Mouse (Mus musculus) large intestine, adult 2 months (tissue): Measurements from ENCODE around the gene Sgf29. TPM values are rescaled to one million over a fixed set of nuclear protein-coding genes. Genes with fewer than 3 reads are reported as not detected.

ENCODE experiments used
- DNase-seq: peaks from one replicate; pipeline ENCODE4 v3.0.0-alpha.2; 2012; ENCODE audit warnings: low read depth, low spot score
- WGBS: fragments of 180-500 bp; shearing (Covaris S2); methylation state at CpG from one replicate; pipeline ENCODE4 v1.1.7; 2018; 5-methylcytosine and 5-hydroxymethylcytosine counted together
- polyA plus RNA-seq: library from polyadenylated mRNA; depleted of rRNA; stranded (reverse); fragments of >200 nt; gene quantifications from 2 replicates; pipeline ENCODE4 v1.2.3, GENCODE M21; 2012; rRNA removed

The Sgf29 gene
- polyA plus RNA-seq, 1 experiment: 30.2 TPM

DNA sequence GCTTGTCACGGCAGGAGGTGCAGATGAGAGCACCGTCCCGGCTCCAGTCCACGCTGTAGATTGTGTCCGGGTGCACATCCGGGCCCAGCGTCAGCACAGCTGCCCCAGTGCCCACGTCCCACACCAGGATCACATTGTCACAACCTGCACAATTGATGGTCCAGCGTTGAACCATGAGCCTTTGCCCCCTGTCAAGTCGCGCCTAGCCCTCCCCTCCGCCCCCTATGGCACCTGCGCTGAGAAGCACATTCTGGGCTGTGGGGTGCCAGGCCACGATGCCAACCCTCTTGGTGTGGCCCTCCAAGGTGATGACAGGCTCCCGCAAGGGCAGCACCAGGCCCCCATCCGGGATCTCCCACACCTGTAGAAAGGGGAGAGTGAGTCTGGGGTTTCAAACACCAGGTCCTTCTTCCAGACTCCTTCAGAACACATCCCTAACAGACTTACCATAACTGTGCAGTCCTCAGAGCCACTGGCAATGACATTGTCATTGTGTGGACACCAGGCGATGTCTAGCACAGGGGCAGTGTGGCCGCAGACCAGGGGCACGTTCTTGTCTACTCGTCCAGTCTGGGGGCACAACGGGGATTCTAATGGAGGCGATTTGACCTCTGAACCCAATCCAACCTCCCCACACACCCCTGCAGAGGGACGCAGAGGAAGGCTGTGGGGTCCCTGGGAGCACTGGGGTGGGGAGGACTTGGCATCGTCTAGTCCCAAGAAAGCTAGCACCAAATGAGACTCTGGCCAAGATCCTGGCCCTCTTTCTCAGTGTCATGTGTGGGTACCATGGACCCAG, 52.6 kb downstream of the Sgf29 start:
- DNase-seq: no peak
- WGBS: 59% methylated on average over 24 of the region's 24 CpGs

DNA sequence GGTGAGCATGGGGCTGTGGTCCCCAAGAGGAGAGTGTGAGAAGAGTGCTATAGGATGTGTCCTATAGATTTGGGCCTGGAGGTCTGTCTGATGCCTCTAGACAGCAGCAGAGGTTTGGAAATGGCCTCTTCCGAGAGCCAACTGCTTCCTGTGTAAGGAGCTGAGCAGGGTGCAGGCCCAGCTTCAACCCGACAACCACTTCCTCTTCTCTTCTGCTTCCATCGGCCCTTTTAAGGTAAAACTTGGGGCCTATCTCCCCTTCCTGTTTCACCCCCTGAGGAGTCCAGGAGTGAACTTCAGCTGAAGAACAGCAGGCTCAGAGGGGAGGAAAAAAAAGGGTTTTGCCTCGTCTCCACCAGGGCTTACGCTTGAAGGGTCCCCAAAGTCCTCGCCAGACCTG, 53.2 kb downstream of the Sgf29 start:
- 74% methylated on average over 6 of the region's 6 CpGs for WGBS
- no peak for DNase-seq

DNA sequence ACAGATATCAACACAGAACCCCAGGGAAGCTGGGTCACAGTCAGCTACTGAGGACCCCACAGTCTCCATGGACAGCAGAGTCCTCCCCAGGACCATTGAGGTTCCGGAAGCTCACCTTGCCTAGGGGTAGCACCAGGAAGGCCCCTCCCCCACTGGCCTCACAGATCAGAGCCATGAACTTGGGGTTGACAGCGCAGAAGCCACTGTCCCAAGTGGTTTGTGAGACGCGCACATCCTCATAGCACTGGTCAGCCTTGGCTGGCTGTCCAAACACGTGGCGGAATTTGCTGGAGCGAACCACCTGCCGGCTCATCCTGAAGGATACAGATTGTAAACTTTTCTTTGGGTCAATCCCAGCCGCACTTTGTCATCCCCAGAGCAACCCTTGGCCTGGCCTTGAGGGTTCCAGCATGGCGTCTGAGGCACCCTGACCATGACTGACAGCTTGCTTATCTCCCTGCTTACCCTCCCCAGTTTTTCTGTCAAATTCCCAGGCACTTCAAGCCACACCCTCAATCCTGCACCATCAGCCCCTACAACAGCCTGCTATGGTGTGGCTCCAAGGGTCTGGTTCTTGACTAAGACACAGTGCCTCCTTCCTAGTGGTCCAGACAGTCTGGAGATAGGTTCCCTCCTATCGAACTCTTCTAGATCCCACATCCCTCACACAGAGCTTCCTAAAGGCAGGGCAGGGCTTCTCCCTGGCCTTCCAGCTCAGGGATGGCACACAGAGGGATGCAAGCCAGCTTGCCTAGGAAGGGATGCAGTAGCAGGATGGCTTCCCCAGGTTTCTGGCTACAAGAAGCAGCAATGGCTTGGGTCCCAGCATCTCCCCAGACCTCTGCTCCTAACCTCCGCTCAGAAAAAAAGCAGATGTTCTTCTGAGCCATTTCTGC, 54.0 kb downstream of the Sgf29 start:
- no peak for DNase-seq
- WGBS: 68% methylated on average over 12 of the region's 12 CpGs

DNA sequence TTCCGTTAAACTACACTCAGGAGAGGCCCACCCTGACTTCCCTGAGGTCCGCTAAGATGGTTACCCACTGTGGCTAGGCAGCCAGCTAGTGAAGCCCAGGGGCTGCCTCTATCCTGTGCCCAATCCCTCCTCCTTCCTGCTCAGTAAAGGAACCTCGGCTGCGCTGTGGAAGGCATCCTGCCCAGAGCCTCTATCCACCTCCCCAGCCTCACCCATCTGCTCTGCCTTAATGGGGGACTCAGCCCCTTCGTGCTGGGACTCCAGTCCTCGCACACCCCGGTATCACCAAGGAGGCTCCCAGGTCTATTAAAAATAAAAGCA, 54.6 kb downstream of the Sgf29 start:
- WGBS: 24% methylated on average over 7 of the region's 7 CpGs
- DNase-seq: no peak

DNA sequence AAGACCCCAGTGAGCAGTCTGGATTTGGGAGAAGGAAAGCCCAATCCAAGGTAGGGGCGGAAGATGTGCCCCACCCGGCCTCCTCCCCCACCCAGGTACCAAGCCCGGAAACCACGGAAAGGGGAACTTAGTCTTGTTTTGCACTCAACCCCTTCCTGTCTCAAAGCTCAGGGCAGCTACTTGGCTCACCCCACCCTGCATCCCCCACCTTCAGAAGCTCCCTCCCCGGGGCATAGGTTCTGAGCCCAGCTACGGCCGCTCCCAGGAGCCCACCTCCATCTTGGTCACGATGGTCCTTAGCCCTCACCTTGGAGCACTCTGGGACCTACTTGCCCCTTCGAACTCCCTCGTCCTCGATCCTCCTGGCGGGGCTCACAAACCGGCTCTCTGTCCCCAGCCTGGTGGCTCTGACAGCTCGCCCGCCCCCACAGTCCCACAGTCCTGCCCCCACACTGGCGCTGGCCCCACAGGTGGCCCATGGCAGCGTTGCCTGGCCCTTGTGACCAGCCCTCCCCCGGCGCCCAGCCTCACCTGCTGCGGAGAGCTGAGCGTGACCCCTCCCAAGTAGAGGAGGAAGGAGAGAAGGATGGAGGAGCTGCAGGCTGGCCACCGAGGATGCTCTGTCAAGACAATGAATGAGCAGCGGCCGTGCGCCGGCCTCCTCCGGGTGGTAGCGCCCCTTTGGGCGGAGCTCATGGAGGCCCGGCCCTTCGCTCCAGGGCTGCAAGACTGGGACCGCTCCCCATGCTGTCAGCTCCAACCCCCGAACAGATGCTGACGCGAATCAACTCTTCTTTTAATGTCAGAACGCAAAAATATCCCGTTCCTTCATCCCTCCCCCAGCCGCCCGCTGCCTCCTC, 55.2 kb downstream of the Sgf29 start:
- WGBS: 3% methylated on average over 39 of the region's 39 CpGs
- no peak for DNase-seq

DNA sequence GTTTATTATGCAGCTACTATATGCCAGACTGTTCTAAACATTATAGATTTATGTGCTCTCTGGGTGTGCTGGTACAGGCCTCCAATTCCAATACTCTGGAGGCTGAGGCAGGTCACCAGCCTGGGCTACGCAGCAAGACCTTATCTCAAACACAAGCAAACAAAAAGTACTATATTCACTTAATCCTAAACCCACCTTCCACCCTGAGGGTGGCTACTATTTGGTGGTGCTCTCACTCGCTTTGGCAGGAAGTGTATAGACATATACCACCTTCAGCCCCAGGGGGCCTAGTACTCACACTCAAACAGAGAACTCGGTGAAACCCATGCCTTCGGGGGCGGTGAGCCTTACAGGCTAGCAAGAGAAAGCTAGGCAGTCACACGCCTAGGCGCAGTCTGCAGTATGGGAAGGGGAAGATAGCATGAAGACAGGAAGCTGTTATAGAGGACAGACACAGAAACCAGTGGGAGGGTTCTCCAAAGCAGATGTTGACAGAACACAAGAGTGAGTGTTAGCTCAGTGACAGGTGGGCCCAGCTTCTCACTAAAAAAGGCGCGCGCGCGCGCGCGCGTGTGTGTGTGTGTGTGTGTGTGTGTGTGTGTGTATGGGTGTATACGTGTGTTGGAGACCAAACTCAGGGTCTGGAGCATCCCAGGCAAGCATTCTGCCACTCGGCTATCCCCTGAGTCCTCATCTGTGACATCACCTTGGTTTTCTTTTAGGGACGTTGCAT, 58.5 kb downstream of the Sgf29 start, which contains the start of gene Coro1a:
Gene Coro1a, minus strand, starts transcription at position 346 of the 733 bp plus-strand sequence.
- 86% methylated on average over 19 of the region's 19 CpGs for WGBS
- no peak for DNase-seq

DNA sequence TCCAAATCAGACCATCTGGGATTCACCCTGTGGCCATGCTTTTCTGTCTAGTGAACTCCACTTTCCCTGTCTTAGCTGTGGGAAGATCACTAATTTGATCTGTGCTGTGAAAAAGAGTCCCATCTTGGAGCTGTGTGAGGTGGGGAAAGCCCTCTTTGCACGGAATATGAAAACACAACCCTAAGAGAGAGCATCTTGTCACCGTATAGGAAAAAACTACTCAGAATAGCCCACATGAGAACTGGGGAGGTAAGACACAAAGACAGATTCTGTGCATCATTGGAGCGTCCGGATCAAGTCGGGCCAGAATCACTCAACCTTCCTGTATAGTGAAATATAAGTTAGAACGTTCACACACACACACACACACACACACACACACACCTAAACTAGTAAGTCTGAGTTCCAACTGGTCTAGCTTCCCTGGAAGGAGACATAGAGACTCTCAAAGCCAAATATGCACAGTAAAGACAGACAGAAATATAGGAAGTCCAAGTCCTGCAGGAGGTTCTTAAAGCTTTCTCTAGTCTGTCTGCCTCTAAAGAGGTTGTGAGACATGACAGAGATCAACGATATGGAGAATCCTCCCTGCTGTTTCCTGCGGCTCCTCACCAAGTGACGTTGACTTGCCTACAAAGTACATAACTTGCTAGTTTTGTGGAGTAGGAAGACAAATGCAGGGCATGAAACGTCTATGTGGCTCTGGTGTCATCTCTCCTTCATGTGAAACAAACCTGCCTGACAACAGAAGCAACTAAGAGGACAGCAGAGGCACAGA, 59.3 kb downstream of the Sgf29 start:
- 82% methylated on average over 10 of the region's 10 CpGs for WGBS
- DNase-seq: no peak

DNA sequence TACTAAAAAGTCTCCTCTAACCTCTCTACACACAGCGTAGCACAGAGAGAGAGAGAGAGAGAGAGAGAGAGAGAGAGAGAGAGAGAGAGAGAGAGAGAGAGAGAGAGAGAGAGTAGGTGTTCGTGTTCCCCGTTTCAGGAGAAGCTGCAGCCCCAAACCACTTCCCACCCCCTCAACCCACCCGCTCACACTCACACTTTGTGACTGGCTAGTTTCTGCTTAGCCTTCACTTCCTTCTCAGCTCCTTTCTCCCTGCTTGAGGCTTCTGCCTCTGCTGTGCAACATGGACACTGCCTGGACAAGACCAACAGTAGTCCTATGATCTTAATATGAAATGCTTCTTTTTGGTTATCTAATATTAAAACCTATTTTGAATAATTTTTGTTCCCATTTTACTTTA, 61.2 kb downstream of the Sgf29 start:
- no peak for DNase-seq
- WGBS: 80% methylated on average over 4 of the region's 4 CpGs

DNA sequence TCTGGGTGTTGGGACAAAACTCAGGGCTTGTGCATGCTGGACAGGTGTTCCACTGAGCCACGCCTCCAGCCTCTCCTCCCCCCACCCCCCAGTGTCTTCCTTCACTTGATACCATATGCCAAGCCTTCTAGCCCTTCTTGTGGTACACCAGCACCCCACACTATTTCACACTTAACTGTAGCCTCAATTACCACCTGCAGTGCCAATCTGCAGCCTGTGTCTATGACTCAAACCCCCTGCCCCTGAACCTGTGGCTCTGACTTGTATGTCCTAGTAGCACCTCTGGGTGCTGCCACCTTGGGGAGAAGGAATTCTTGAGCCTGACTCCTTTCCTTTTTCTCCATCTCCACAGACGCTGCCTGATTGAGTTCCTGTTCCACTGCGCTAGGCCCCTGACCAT, 62.8 kb downstream of the Sgf29 start:
- WGBS: 86% methylated on average over 3 of the region's 3 CpGs

DNA sequence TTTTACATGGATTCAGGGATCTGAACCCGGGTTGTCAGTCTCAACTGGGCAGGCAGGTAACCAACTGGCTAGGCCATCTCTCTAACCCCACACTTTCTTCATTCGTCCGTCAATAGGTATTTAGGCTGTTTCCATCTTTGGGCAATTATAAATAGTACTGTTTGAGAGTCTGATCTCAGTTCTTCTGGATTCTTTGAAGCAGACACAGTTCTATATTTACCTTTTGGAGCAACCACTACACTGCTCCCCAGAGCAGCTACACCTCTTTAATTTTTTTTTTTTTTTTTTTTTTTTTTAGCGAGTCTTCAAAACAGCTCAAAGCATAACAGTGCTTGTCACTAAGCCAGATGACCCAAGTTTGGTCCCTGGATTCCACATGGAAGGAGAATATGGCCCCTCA, 66.6 kb downstream of the Sgf29 start:
- DNase-seq: no peak
- whole genome bisulfite sequencing: 81% methylated on average over 4 of the region's 4 CpGs

More for the DNA sequence above, 62.8 kb downstream of the Sgf29 start:
- no peak for DNase-seq

DNA sequence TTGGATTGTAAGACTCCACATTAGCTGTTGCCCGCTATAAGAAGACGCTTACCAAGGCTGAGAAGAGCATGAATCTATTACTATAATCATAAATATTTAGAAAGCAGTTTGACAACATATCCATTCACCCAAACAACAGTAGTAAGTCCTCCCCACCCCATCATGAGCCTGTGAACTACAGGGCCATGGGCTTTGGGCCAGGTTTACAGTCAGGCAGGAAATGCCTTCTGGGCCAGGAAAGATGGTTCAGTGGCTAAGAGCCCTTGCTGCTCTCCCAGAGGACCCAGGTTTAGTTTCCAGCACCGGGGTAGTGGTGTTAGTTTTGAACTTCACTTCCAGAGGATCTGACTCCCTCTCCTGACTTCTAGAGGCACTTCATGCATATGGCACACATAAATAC, 68.5 kb downstream of the Sgf29 start:
- DNase-seq: no peak
- WGBS: 70% methylated on average over 3 of the region's 3 CpGs

DNA sequence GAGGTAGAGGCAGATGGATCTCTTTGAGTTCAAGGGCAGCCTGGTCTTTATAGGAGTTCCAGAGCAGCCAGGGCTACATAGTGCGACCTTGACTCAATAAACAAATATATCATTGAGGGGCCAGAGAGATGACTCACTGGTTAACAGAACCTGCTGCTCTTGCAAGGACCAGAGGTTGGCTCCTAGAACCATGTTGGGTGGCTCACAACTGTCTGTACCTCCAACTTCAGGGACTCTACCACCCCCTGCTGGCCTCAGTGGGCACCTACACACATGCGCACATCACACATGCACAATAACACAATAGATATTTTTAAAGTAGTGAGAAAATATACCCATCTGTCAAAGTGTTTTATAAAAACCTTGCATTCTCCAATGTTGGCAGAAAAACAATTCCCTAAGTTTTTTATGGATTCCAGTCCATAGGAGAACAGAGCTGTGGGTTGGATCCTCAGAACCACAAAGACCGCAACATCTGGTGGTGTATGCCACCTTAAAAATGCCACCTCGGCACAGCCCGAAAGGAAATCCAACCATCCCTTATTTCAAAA, 69.8 kb downstream of the Sgf29 start:
- 90% methylated on average over 5 of the region's 5 CpGs for WGBS

DNA sequence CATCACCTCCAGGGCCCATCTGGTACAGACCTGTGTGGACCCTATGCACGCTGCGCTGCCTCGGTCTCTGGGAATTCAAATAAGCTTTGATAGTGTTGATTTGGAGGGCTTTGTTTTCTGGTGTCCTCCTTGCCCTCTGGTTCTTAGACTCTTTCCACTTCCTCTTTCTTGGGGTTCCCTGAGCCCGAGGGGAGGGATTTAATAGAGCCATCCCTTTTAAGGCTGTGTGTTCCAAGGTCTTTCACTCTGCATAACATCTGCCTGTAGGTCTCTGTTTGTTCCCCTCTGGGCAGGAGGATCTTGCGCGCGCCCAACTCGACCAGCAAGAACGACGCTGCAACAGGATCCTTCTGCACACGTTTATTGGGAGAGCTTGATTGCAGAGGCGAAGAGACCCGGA, 72.5 kb downstream of the Sgf29 start:
- WGBS: 86% methylated on average over 13 of the region's 13 CpGs
- no peak for DNase-seq

More for the DNA sequence above, 69.8 kb downstream of the Sgf29 start:
- DNase-seq: no peak

Other genes with a start within 250 kb of the Sgf29 start
- gene Cd19, start 234.4 kb upstream of the Sgf29 start, polyA plus RNA-seq: 14.5 and 18.3 TPM in 2 replicates
- 16.5 and 17.4 TPM in 2 replicates for gene Rabep2, start 220.6 kb upstream of the Sgf29 start, polyA plus RNA-seq
- gene Atp2a1, start 186.2 kb upstream of the Sgf29 start, polyA plus RNA-seq: 0.30 and 3.6 TPM in 2 replicates
- 43.2 and 51.9 TPM in 2 replicates for gene Sh2b1, start 173.9 kb upstream of the Sgf29 start, polyA plus RNA-seq
- 163 and 178 TPM in 2 replicates for gene Tufm, start 161.9 kb upstream of the Sgf29 start, polyA plus RNA-seq
- 63.3 and 106 TPM in 2 replicates for gene Atxn2l, start 145.9 kb upstream of the Sgf29 start, polyA plus RNA-seq
- 89.5 and 103 TPM in 2 replicates for gene Eif3c, start 82.9 kb upstream of the Sgf29 start, polyA plus RNA-seq
- 1.6 and 3.5 TPM in 2 replicates for gene Apobr, start 64.4 kb upstream of the Sgf29 start, polyA plus RNA-seq
- gene Cln3, start 63.5 kb upstream of the Sgf29 start, polyA plus RNA-seq: 35.0 and 37.1 TPM in 2 replicates
- 0.16 and 0.37 TPM in 2 replicates for gene Il27, start 54.4 kb upstream of the Sgf29 start, polyA plus RNA-seq
- 37.6 and 54.5 TPM in 2 replicates for gene Nupr1, start 18.4 kb upstream of the Sgf29 start, polyA plus RNA-seq
- 8.5 and 9.5 TPM in 2 replicates for gene Sult1a1, start 27.1 kb downstream of the Sgf29 start, polyA plus RNA-seq
- gene Bola2, start 46.1 kb downstream of the Sgf29 start, polyA plus RNA-seq: 49.0 and 63.3 TPM in 2 replicates
- gene Slx1b, start 46.5 kb downstream of the Sgf29 start, polyA plus RNA-seq: 8.8 and 12.0 TPM in 2 replicates
- gene Coro1a, start 58.5 kb downstream of the Sgf29 start, polyA plus RNA-seq: 137 and 143 TPM in 2 replicates
- 497 and 498 TPM in 2 replicates for gene Mapk3, start 110.3 kb downstream of the Sgf29 start, polyA plus RNA-seq
- 32.7 and 34.4 TPM in 2 replicates for gene Gdpd3, start 117.0 kb downstream of the Sgf29 start, polyA plus RNA-seq
- gene Ypel3, start 127.6 kb downstream of the Sgf29 start, polyA plus RNA-seq: 84.4 and 90.5 TPM in 2 replicates
- gene Tbx6, start 132.2 kb downstream of the Sgf29 start, polyA plus RNA-seq: 0.87 and 1.6 TPM in 2 replicates
- gene Ppp4c, start 143.2 kb downstream of the Sgf29 start, polyA plus RNA-seq: 245 and 253 TPM in 2 replicates
- 1.9 and 2.6 TPM in 2 replicates for gene Fam57b, start 148.4 kb downstream of the Sgf29 start, polyA plus RNA-seq
- gene 4930451I11Rik, start 182.3 kb downstream of the Sgf29 start, polyA plus RNA-seq: not detected in 2 replicates
- not detected in 2 replicates for gene Doc2a, start 198.1 kb downstream of the Sgf29 start, polyA plus RNA-seq
- 9.4 and 13.4 TPM in 2 replicates for gene Hirip3, start 212.7 kb downstream of the Sgf29 start, polyA plus RNA-seq
- 36.5 and 39.3 TPM in 2 replicates for gene Ino80e, start 213.1 kb downstream of the Sgf29 start, polyA plus RNA-seq
- 37.8 and 51.7 TPM in 2 replicates for gene Taok2, start 235.4 kb downstream of the Sgf29 start, polyA plus RNA-seq